Mouse (Mus musculus): ENCODE measurements around the gene Grk6. TPM values are rescaled to one million over a fixed set of nuclear protein-coding genes. Genes with fewer than 3 reads are reported as not detected.

The Grk6 gene
- polyA plus RNA-seq, 1 experiment, result 75.3 TPM

DNA sequence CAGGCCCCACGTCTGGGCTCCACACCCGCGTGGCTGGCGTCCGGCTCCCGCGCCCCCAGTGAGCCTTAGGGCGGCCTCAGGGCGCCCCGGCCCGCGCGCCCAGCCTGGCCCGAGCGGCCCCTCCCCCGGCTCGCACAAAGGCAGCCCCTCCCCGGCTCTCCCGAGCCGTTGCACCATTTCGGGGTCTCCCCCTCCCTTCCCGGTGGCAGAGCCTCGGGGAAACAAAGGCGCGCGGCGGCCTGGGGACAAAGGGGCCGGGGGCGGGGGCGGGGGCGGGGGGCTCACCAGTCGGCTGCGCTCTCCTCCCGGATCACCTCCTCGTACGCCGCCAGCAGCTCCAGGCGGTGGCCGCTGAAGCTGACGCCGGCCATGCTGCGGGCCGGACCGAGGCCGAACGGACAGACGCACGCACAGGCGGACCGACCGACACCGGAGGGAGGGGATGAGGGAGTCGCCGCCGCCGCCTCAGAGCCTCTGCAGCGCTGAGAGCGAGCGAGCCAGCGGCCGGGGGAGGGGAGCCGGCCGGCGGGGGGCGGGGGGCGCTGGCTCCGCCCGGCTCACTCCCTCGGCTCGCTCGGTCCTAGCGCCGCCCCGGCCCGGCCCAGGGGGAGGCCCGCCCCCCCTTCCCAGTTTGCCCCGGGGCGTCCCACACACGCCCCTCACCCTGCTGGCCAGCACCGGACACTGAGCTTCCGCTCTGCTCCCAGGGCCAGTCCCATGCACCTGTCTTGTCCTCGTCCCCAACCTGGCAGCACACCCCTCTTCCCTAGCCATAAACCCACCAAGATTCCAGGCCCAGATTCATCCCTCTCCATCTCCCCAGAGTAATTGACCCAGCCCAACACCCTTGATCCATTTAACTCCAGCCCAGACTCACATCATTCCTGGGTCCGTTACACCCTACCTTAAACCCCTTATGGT, 43.0 kb downstream of the Grk6 start, which contains the start of gene Dbn1:
Gene Dbn1, minus strand, starts transcription at position 534 of the 921 bp plus-strand sequence.
- Histone ChIP-seq H3K27ac (ENCODE audit: insufficient read depth, low read length) (peak within 1 kb of the TSS; percentile 80), H3K4me3 (ENCODE audit: insufficient read depth, low read length) (peak within 1 kb of the TSS; percentile 68), H3K4me1 (ENCODE audit: control insufficient read depth, insufficient read depth, low read length) (no peaks in the 10 kb centered on the region)
- TF ChIP-seq POLR2A (IDR thresholded peaks at IDR 0.05; ENCODE audit: extremely low read depth, insufficient read depth, low read length) (peak; percentile 20; the same call in 1 of the 2 replicates), CTCF (IDR thresholded peaks at IDR 0.05; ENCODE audit: extremely low read depth, insufficient read depth, low read length) (no peak)

DNA sequence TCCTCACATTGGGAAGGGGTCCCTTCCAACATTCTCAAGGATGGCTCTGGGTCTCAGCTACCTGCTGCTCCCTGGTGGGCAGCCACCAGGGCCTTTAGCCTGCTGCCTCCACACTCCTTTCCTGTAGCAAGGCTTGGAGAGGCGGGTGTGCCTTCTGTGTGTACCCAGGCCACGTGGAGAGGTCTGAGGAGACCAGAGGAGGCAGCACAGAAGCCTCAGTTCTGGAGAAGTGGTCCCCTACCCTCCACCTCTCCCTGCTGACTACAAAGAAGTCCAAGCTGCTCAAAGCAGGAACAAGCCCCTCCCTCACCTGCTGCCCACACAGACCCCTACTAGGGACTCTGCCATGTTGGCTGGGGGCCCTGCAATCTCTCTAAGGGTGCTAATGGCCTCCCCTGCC, 49.4 kb downstream of the Grk6 start:
- Histone ChIP-seq H3K4me1 (ENCODE audit: control insufficient read depth, insufficient read depth, low read length) (peaks cover 2% of the 10 kb centered on the region; the same call in 1 of the 2 replicates), H3K4me3 (ENCODE audit: insufficient read depth, low read length) (no peak overlapping the region), H3K27ac (ENCODE audit: insufficient read depth, low read length) (no peak overlapping the region)
- TF ChIP-seq CTCF (IDR thresholded peaks at IDR 0.05; ENCODE audit: extremely low read depth, insufficient read depth, low read length), result no peak
- no peak for TF ChIP-seq POLR2A (IDR thresholded peaks at IDR 0.05; ENCODE audit: extremely low read depth, insufficient read depth, low read length)

DNA sequence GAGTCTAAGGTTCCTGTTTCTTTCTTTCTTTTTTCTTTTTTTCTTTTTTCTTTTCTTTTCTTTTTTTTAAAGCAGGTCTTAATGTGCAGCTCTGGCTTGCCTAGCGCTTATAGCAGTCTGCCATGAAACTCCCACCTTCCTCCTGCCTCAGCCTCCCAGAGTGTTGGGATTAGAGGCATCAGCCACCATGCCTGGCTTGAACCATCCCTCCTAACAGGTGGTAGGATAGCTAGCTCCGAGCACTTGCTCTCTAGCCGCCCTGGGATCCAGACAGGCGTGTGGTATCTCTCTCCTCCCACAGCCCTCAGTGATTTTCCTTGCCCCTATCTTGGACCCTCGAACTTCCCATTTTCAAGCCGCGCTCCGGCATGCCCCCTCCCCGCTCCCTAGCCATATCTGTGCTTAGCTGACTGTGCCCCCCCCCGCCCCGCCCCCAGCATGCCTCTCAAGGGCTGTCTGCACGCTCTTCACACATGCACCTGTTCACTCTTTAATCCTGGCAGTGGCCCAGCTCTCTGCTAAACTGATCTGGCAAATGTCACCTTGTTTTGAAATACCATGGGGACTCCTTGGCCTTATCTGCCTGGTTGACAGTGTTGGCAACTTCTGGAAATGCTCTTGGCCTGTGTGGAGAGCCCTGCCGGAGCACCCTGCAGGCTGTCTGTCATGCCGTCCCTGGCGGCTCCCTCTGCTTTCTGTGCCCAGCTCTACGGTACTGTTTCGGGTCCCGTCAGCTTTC, 50.2 kb downstream of the Grk6 start:
- no peak for TF ChIP-seq CTCF (IDR thresholded peaks at IDR 0.05; ENCODE audit: extremely low read depth, insufficient read depth, low read length)
- no peak for TF ChIP-seq POLR2A (IDR thresholded peaks at IDR 0.05; ENCODE audit: extremely low read depth, insufficient read depth, low read length)
- Histone ChIP-seq H3K4me3 (ENCODE audit: insufficient read depth, low read length) (no peak overlapping the region), H3K4me1 (ENCODE audit: control insufficient read depth, insufficient read depth, low read length) (peaks cover 2% of the 10 kb centered on the region; the same call in 1 of the 2 replicates), H3K27ac (ENCODE audit: insufficient read depth, low read length) (no peak overlapping the region)

DNA sequence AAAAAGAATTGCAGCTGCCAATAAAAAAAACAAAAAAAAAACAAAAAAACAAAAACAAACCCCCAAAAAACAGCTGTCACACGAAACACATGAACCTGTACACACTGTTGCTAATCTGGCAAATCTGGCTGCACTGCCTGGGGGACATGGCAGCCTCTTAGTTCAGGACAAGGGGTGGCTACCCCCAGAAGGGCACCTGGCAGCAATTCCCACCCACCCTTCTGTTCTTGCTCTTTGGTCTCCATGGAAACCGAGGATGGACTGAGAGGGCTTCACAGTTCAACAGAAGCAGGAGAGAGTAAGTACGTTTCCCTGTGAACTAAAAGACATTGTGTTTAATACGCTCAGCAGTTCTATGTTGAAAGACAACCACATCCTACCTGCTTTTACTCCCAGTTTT, 50.8 kb downstream of the Grk6 start:
- Histone ChIP-seq H3K4me3 (ENCODE audit: insufficient read depth, low read length) (no peak overlapping the region), H3K4me1 (ENCODE audit: control insufficient read depth, insufficient read depth, low read length) (peaks cover 2% of the 10 kb centered on the region; the same call in 1 of the 2 replicates), H3K27ac (ENCODE audit: insufficient read depth, low read length) (no peak overlapping the region)
- TF ChIP-seq POLR2A (IDR thresholded peaks at IDR 0.05; ENCODE audit: extremely low read depth, insufficient read depth, low read length), result no peak
- no peak for TF ChIP-seq CTCF (IDR thresholded peaks at IDR 0.05; ENCODE audit: extremely low read depth, insufficient read depth, low read length)

DNA sequence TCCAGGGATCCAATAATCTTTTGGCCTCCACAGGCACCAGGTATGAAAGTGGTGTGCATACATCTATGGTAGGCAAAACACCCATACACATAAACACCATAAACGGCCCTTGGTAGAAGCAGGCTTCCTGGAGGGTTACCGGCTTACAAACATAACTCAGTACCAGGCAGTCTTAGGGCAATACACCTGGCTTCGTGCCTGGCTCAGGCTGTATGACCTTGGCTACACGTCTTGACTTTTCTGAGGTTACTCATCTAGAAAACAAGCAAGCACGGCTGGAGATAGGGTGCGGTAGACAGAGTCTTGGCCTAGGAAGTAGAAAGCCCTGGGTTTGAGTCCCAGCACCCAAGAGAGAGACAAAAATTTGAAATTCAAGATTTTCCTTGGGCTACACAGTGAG, 51.8 kb downstream of the Grk6 start:
- Histone ChIP-seq H3K4me1 (ENCODE audit: control insufficient read depth, insufficient read depth, low read length) (peaks cover 2% of the 10 kb centered on the region; the same call in 1 of the 2 replicates), H3K27ac (ENCODE audit: insufficient read depth, low read length) (no peak overlapping the region), H3K4me3 (ENCODE audit: insufficient read depth, low read length) (no peak overlapping the region)
- no peak for TF ChIP-seq CTCF (IDR thresholded peaks at IDR 0.05; ENCODE audit: extremely low read depth, insufficient read depth, low read length)
- TF ChIP-seq POLR2A (IDR thresholded peaks at IDR 0.05; ENCODE audit: extremely low read depth, insufficient read depth, low read length), result no peak

DNA sequence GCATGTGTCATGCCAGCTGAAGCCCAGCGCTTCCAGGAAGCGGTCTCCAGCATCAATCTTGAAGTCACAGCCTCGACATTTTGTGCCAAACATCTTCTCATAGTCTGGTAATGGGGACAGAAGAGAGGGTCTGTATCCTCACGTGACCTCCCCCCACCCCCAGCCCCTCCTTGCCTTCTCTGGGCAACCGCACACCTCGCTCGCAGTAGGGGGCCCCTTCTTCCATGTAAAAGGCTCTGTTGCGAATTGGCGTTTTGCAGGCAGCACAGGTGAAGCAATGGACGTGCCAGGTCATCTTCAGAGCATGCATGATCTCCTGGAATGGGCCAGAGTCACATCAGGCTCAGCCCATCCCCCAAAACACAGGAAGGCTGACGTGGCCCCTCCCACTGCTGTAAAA, 54.0 kb downstream of the Grk6 start:
- Histone ChIP-seq H3K27ac (ENCODE audit: insufficient read depth, low read length) (no peak overlapping the region), H3K4me1 (ENCODE audit: control insufficient read depth, insufficient read depth, low read length) (peaks cover 2% of the 10 kb centered on the region; the same call in 1 of the 2 replicates), H3K4me3 (ENCODE audit: insufficient read depth, low read length) (no peak overlapping the region)
- TF ChIP-seq CTCF (IDR thresholded peaks at IDR 0.05; ENCODE audit: extremely low read depth, insufficient read depth, low read length) (no peak), POLR2A (IDR thresholded peaks at IDR 0.05; ENCODE audit: extremely low read depth, insufficient read depth, low read length) (no peak)

DNA sequence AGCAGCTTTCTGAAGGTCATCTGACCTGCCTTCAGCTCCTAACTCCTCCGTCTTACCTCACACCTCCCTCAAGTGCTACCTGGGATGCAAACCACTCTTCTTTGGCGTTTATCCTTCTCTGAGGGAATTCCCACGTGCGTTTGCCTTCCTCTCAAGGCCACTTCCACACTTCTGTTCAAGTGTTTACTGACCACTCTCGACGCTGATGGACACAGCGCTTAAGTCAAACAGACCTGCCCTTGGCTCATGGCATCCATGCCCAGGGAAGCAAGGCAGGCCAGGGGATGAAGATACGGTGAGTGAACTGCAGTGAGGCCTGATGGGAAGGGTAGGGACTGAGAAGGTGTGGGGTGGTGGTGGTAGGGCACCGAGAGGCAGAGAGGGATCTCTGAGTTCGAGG, 55.7 kb downstream of the Grk6 start:
- H3K4me1 ChIP-seq (ENCODE audit: control insufficient read depth, insufficient read depth, low read length), result no peaks in the 10 kb centered on the region
- no peak for TF ChIP-seq CTCF (IDR thresholded peaks at IDR 0.05; ENCODE audit: extremely low read depth, insufficient read depth, low read length)
- TF ChIP-seq POLR2A (IDR thresholded peaks at IDR 0.05; ENCODE audit: extremely low read depth, insufficient read depth, low read length), result no peak
- no peak overlapping the region for H3K4me3 ChIP-seq (ENCODE audit: insufficient read depth, low read length)
- H3K27ac ChIP-seq (ENCODE audit: insufficient read depth, low read length), result no peak overlapping the region

DNA sequence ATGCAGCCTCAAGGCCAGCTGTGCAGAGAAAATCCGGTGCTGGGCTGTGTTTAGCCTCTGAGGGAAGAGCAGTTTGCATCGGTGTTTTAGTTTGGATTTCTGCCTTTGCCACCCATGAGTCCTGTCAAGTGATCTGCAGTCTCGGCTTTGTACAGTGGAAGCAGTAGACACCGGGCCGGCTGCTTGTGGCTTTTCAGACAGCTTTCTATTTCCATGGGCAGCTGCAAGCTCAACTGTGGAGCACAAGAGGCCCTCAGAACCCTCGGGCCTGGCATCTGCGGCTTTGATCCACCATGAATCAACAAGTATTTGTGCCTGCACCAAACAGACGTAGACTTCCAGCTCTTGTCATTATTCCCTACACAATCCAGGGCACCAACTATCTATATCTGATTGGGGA, 57.5 kb downstream of the Grk6 start:
- TF ChIP-seq CTCF (IDR thresholded peaks at IDR 0.05; ENCODE audit: extremely low read depth, insufficient read depth, low read length) (no peak), POLR2A (IDR thresholded peaks at IDR 0.05; ENCODE audit: extremely low read depth, insufficient read depth, low read length) (no peak)
- Histone ChIP-seq H3K4me1 (ENCODE audit: control insufficient read depth, insufficient read depth, low read length) (no peaks in the 10 kb centered on the region), H3K27ac (ENCODE audit: insufficient read depth, low read length) (no peak overlapping the region), H3K4me3 (ENCODE audit: insufficient read depth, low read length) (no peak overlapping the region)

DNA sequence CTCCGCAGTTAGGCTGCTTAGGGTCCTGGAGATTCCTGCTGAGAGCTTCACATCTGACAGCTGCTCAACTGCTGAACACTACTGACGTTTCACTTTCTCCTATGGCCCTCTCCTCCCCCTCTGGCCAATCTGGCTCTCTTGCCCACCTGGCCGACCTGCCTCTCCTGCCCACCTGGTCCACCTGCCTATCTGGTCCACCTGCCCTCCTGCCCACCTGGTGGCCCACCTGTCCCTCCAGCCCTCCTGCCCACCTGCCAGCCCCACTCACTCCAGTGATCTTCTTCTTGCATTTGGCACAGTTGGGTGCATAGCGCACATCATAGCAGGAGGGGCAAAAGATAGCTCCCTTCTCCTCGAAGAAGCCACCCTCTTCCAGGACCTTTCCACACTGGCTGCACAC, 59.5 kb downstream of the Grk6 start:
- Histone ChIP-seq H3K4me3 (ENCODE audit: insufficient read depth, low read length) (no peak overlapping the region), H3K4me1 (ENCODE audit: control insufficient read depth, insufficient read depth, low read length) (no peaks in the 10 kb centered on the region; the same call in 1 of the 2 replicates), H3K27ac (ENCODE audit: insufficient read depth, low read length) (no peak overlapping the region)
- TF ChIP-seq CTCF (IDR thresholded peaks at IDR 0.05; ENCODE audit: extremely low read depth, insufficient read depth, low read length), result no peak
- no peak for TF ChIP-seq POLR2A (IDR thresholded peaks at IDR 0.05; ENCODE audit: extremely low read depth, insufficient read depth, low read length)

Measured in cortical plate, adult 2 months (tissue).